Mouse (Mus musculus) neural tube, embryonic 12.5 days (tissue): ENCODE measurements around the gene Ogfrl1. TPM values are rescaled to one million over a fixed set of nuclear protein-coding genes. Genes with fewer than 3 reads are reported as not detected.

ENCODE experiments used
- ATAC-seq: fragments of 200-750 bp; cut with Nextera tagmentation; 2 replicates; pipeline ENCODE4 v1.8.0; 2017; ENCODE audit warnings: low read depth, mild to moderate bottlenecking, moderate TSS enrichment, moderate library complexity; ENCODE audit not compliant: low FRiP score
- H3K27ac ChIP-seq: fragments of 300-500 bp; sonication (generic); 2 replicates; pipeline ENCODE4 v1.5.1; 2016
- H3K27me3 ChIP-seq: fragments of 300-500 bp; sonication (generic); replicated peaks from 2 replicates; pipeline ENCODE4 v1.6.1; 2016; ENCODE audit warnings: mild to moderate bottlenecking
- H3K36me3 ChIP-seq: fragments of 300-500 bp; sonication (generic); 2 replicates; pipeline ENCODE4 v1.6.1; 2016; ENCODE audit warnings: mild to moderate bottlenecking
- H3K4me1 ChIP-seq: fragments of 300-500 bp; sonication (generic); 2 replicates; pipeline ENCODE4 v1.6.1; 2016
- H3K4me2 ChIP-seq: fragments of 300-500 bp; sonication (generic); replicated peaks from 2 replicates; pipeline ENCODE4 v1.6.1; 2016; ENCODE audit warnings: mild to moderate bottlenecking
- H3K4me3 ChIP-seq: fragments of 300-500 bp; sonication (generic); 2 replicates; pipeline ENCODE4 v1.5.1; 2016
- H3K9ac ChIP-seq: fragments of 300-500 bp; sonication (generic); 2 replicates; pipeline ENCODE4 v1.6.1; 2016; ENCODE audit warnings: mild to moderate bottlenecking
- H3K9me3 ChIP-seq: fragments of 300-500 bp; sonication (generic); 2 replicates; pipeline ENCODE4 v1.6.1; 2016; ENCODE audit warnings: mild to moderate bottlenecking
- WGBS: fragments of 180-500 bp; shearing (Covaris S2); methylation state at CpG from one replicate; pipeline ENCODE4 v1.1.7; 2016; 5-methylcytosine and 5-hydroxymethylcytosine counted together
- polyA plus RNA-seq: library from polyadenylated mRNA; unstranded; fragments of >200 nt; fragmentation: Nextera tagmentation; extraction: Ambion mirVana; gene quantifications from 2 replicates; pipeline ENCODE4 v1.2.1, GENCODE M21; 2016

The Ogfrl1 gene
- polyA plus RNA-seq, 1 experiment from 2014 or later: 23.0 TPM

DNA sequence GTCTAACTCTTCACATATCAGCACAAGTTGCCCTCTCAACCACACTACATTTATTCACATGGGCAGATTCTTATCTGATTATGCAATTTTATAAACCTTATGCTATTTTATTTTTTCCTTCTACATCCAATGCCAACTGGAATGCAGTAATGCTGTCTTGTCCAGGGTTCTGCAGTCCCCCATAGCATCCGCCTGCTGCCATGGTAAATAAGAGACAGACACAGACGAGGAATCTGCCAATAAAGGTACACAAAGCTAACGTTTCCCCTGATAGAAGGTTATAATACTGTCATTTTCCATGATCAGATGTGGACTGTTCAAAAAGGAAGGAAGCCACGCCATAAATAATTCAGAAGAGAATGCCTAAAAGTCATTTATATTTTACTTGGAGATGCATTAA, 54.7 kb downstream of the Ogfrl1 start:
- Histone ChIP-seq H3K4me3 (no peak overlapping the region), H3K27me3 (no peaks in the 10 kb centered on the region), H3K36me3 (no peaks in the 10 kb centered on the region), H3K9ac (no peak overlapping the region), H3K27ac (no peak overlapping the region), H3K9me3 (no peaks in the 10 kb centered on the region), H3K4me2 (no peak overlapping the region), H3K4me1 (no peaks in the 10 kb centered on the region)
- 73% methylated on average over 4 of the region's 4 CpGs for WGBS
- no peak for ATAC-seq

DNA sequence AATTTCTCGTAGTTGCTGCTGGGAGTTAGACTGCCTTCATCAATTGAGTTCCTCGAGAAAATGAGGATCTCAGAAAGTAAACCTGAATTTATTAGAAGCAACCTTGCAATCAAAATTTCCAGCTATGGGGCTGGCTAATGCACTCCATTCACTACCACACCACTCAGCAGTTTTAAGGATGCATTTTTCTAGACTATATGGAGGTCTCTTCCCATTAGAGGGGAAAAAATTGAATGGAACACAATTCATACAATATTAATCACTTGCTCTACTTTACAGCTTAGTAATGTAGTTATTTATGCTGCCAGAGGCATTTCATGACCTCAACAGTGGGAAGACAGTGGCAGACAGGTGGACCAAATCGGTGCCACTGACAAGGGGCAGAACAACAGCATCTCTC, 55.3 kb downstream of the Ogfrl1 start:
- H3K9me3 ChIP-seq: no peaks in the 10 kb centered on the region
- H3K36me3 ChIP-seq: no peaks in the 10 kb centered on the region
- H3K27me3 ChIP-seq: no peaks in the 10 kb centered on the region
- no peaks in the 10 kb centered on the region for H3K4me1 ChIP-seq
- WGBS: 76% methylated on average over 3 of the region's 3 CpGs
- H3K4me2 ChIP-seq: no peak overlapping the region
- ATAC-seq: 0 out of 2 replicates have a peak, but pooled peaks have one; percentile 33
- no peak overlapping the region for H3K27ac ChIP-seq
- H3K4me3 ChIP-seq: no peak overlapping the region
- H3K9ac ChIP-seq: no peak overlapping the region

DNA sequence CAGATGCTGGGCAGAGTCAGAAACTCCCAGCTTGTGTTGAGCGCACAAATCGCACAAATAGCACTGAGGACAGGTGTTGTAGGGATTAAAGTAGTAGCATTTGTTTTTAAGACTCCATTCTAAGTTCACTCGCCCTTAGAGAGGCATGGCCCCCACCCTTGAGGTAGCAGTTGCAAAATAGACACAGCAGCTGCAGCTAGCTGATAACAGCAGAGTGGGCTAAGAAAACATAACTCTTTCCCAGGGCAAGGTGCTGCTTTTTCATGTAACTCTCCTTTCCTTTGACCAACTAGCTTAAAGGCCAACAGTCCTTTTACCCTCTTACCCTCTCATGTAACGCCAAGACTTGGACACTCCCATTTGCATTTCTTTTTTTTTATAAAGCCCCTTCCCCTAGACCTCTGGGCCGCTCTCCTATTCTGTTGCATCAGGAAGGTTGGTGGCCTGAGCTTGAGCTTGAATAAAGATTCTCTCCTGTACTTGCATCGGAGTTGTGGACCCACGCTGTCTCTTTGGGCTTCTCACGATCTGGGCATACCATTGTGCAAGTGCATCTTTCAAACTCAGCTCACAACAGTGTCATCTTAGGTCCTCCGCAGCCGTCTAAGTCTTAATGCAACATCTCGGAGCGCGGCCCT, 61.7 kb downstream of the Ogfrl1 start:
- H3K9me3 ChIP-seq: no peaks in the 10 kb centered on the region
- H3K4me2 ChIP-seq: no peak overlapping the region
- H3K4me3 ChIP-seq: no peak overlapping the region
- 92% methylated on average over 13 of the region's 13 CpGs for WGBS
- no peak for ATAC-seq
- no peak overlapping the region for H3K27ac ChIP-seq
- H3K4me1 ChIP-seq: no peaks in the 10 kb centered on the region
- no peaks in the 10 kb centered on the region for H3K27me3 ChIP-seq
- no peaks in the 10 kb centered on the region for H3K36me3 ChIP-seq
- H3K9ac ChIP-seq: no peak overlapping the region

DNA sequence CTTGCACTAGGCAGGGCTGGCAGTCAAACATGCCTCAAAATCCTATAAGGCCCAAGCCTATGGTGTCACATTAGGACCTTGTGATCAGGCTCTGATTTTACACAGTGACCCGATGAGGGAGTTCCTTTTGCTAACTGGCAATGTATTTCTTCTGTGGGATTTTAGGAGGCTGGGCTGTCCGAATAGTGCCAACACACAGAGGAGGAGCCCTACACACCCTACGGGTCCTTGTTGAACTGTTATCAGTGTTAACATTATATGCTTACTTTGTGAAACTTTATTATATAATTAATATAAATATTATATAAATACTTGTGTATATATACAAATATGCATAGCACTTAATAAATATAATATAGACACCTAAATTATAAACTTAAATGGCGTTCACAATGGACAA, 62.5 kb downstream of the Ogfrl1 start:
- Histone ChIP-seq H3K27me3 (no peaks in the 10 kb centered on the region), H3K4me2 (no peak overlapping the region), H3K27ac (no peak overlapping the region), H3K9me3 (no peaks in the 10 kb centered on the region), H3K36me3 (no peaks in the 10 kb centered on the region), H3K4me1 (no peaks in the 10 kb centered on the region), H3K4me3 (no peak overlapping the region), H3K9ac (no peak overlapping the region)
- no peak for ATAC-seq
- WGBS: 90% methylated on average over 4 of the region's 4 CpGs

DNA sequence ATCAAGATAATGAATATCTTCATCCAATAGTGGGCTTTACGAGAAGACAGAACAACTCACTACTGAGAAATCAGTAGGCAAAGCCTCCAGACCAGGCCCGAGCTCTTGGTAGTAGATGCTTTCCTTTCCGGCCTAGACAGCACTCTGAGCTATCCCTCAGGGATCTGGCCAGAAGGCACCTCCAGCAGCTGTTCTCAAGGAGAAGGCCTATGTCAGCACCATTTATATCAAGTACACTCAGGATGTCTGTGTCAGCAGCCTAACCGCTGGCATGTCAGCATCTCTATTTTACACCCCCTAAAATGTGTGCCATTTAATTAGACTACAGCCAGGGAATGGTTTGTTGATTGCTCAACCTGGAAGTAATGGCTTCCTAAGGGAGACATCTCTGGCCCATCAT, 65.4 kb downstream of the Ogfrl1 start:
- Histone ChIP-seq H3K27me3 (no peaks in the 10 kb centered on the region), H3K9ac (no peak overlapping the region)
- ATAC-seq: no peak

DNA sequence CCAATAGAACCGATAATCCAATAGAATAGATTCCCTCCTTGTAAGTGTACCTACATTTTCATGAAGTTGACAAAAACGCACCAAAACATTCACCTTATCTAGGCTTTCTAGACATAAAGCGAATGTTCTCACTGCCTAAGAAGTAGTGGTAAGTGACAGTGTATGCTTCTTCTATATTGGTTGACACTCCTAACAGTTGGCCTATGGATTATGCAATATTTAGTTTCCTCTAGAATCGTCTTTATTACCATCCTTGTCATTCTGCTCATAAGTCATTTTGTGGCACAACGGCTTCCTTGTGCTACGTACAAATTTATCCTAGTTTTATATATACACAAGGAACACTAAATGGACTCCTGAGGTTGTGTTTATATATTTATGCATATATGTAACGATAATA, 72.4 kb downstream of the Ogfrl1 start:
- no peaks in the 10 kb centered on the region for H3K27me3 ChIP-seq
- no peak for ATAC-seq
- 89% methylated on average over 7 of the region's 7 CpGs for WGBS

More for the DNA sequence above, 65.4 kb downstream of the Ogfrl1 start:
- H3K9me3 ChIP-seq: no peaks in the 10 kb centered on the region
- no peaks in the 10 kb centered on the region for H3K4me1 ChIP-seq
- H3K4me3 ChIP-seq: no peak overlapping the region
- H3K27ac ChIP-seq: no peak overlapping the region
- H3K4me2 ChIP-seq: no peak overlapping the region
- no peaks in the 10 kb centered on the region for H3K36me3 ChIP-seq
- 89% methylated on average over 4 of the region's 4 CpGs for WGBS

DNA sequence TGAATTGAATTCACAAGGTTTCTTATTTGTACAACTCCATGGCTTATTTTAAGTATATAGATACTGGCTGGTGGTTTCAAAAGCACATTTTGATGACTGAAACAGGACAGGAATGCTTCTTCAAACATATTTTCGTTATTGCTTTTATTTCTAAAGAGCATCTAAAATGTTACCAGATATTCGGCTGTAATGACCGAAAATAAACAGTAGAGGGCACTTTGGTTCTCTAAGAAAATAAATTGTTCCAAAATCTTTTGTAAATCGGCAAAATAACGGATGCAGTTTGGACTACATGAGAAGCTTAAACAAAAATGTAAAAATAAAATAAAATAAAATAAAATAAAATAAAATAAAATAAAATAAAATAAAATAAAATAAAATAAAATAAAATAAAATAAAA, 73.3 kb downstream of the Ogfrl1 start:
- no peaks in the 10 kb centered on the region for H3K27me3 ChIP-seq
- ATAC-seq: no peak
- no peak overlapping the region for H3K4me3 ChIP-seq
- no peaks in the 10 kb centered on the region for H3K4me1 ChIP-seq
- WGBS: 30% methylated on average over 5 of the region's 5 CpGs
- H3K9ac ChIP-seq: no peak overlapping the region
- H3K27ac ChIP-seq: no peak overlapping the region
- H3K9me3 ChIP-seq: no peaks in the 10 kb centered on the region
- no peak overlapping the region for H3K4me2 ChIP-seq
- no peaks in the 10 kb centered on the region for H3K36me3 ChIP-seq

More for the DNA sequence above, 72.4 kb downstream of the Ogfrl1 start:
- Histone ChIP-seq H3K36me3 (no peaks in the 10 kb centered on the region), H3K4me3 (no peak overlapping the region), H3K4me2 (no peak overlapping the region), H3K4me1 (no peaks in the 10 kb centered on the region), H3K27ac (no peak overlapping the region), H3K9me3 (no peaks in the 10 kb centered on the region), H3K9ac (no peak overlapping the region)

DNA sequence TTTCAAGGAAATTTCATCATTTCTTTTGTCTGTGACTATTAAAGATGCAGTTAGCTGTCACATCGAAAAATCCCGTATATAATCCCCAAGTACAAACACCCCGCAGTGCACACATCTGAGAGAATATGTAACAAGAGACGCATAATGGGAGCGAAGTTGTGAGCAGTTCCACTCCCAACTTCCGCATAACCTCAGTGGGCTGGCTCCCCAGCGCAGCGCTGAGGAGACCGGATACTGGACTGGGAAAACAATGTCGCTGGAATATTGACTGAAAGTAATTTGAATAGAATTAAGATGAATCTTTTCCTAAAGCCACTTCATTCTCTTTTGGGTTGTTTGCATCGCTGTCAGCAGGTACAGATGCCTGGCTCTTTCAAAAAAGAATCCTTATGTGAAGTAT, 74.3 kb downstream of the Ogfrl1 start:
- 81% methylated on average over 11 of the region's 11 CpGs for WGBS
- no peaks in the 10 kb centered on the region for H3K9me3 ChIP-seq
- no peak overlapping the region for H3K4me2 ChIP-seq
- no peaks in the 10 kb centered on the region for H3K4me1 ChIP-seq
- no peak overlapping the region for H3K4me3 ChIP-seq
- H3K27me3 ChIP-seq: no peaks in the 10 kb centered on the region
- H3K36me3 ChIP-seq: no peaks in the 10 kb centered on the region
- no peak overlapping the region for H3K9ac ChIP-seq
- no peak overlapping the region for H3K27ac ChIP-seq
- no peak for ATAC-seq

DNA sequence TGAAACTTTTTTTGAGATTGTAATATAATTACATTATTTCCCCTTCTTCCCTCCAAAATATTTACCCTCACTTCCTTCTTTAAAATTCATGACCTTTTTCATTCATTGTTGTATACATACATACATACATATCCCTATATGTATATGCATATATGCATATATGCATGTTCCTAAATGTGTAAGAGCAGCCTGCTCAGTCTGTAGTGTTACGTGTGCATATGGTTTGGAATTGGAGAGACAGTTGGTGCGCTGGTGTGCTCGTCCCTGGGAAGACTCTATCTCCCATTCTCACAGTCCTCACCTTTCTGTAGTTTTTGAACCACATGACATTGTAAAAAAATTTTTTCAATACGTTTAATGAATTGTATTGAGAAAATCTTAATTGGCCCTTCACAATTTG, 75.4 kb downstream of the Ogfrl1 start:
- ATAC-seq: no peak
- H3K36me3 ChIP-seq: no peaks in the 10 kb centered on the region
- H3K4me1 ChIP-seq: no peaks in the 10 kb centered on the region
- no peaks in the 10 kb centered on the region for H3K9me3 ChIP-seq
- H3K4me3 ChIP-seq: no peak overlapping the region
- no peaks in the 10 kb centered on the region for H3K27me3 ChIP-seq
- no peak overlapping the region for H3K4me2 ChIP-seq
- no peak overlapping the region for H3K27ac ChIP-seq
- 84% methylated on average over 4 of the region's 4 CpGs for WGBS
- no peak overlapping the region for H3K9ac ChIP-seq

DNA sequence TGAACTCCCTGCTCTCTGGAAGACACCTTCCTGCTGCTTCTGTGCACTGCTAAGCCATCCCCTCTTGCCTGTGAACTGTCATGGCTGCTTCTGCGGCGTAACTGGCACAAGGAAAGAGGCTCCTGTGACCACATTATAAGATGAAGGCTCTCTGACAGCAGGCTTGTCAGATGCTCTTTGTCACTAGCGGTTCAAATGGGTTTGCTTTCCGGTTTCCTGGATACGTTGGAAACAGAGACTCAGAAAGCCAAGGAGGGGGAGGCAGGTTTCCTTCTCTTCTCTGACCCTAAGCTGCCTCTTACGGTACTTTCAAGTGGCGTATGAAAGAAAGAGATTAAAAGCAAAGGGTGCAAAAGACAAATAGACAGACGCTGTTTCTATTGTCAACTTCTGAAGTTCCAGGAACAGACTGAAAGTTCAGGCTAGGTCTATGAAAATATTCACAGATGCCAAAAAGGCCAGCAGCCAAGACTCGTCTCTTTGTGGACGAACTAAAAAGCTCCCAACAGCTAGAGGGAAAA, 76.2 kb downstream of the Ogfrl1 start:
- no peaks in the 10 kb centered on the region for H3K27me3 ChIP-seq
- no peaks in the 10 kb centered on the region for H3K4me1 ChIP-seq
- no peak overlapping the region for H3K27ac ChIP-seq
- no peaks in the 10 kb centered on the region for H3K9me3 ChIP-seq
- WGBS: 63% methylated on average over 10 of the region's 10 CpGs
- H3K4me3 ChIP-seq: no peak overlapping the region
- no peak overlapping the region for H3K9ac ChIP-seq
- H3K4me2 ChIP-seq: no peak overlapping the region
- H3K36me3 ChIP-seq: no peaks in the 10 kb centered on the region
- no peak for ATAC-seq

DNA sequence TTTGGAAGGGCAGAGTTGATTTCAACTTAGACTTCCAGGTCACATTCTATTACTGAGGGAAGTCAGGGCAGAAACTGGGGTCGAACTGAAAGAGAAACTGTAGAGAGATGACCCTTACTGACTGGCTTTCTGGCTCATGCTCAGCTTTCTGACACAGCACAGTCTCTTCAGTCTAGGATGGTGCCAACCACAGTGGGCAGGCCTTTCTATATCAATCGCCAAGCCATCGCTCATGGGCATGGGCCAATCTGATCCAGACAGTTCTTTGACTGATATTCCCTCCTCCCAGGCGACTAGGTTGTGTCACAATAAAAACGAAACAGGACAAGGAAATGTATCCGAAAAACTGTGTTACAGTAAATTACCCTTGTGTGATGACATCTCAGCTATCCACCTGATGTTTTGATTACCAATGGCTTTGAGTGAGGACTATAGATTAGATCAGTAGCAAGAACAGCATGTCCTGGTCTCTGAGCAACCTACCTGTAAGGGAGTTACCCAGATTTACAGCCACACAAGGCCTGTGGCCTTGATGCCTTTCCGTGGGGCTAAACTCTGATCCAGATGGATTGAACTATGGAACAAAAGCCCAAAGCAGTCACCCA, 76.9 kb downstream of the Ogfrl1 start:
- Histone ChIP-seq H3K9me3 (no peaks in the 10 kb centered on the region), H3K9ac (no peak overlapping the region), H3K4me2 (no peak overlapping the region), H3K27ac (no peak overlapping the region), H3K4me1 (no peaks in the 10 kb centered on the region), H3K27me3 (no peaks in the 10 kb centered on the region), H3K36me3 (no peaks in the 10 kb centered on the region), H3K4me3 (no peak overlapping the region)
- WGBS: 89% methylated on average over 7 of the region's 7 CpGs
- ATAC-seq: no peak
